Mouse (Mus musculus) small intestine, adult 2 months (tissue): Measurements from ENCODE around the gene Cpsf6.

Experiments used
- CTCF ChIP-seq: fragments of 200-500 bp; IDR thresholded peaks from 2 replicates; pipeline ENCODE4 v1.5.1; 2012; ENCODE audit warnings: low read depth, mild to moderate bottlenecking, control low read depth, inconsistent platforms, low read length, moderate library complexity, mixed read lengths; ENCODE audit not compliant: insufficient replicate concordance, insufficient read length; ENCODE audit errors: extremely low read depth
- POLR2A ChIP-seq: fragments of 200-500 bp; IDR thresholded peaks from 2 replicates; pipeline ENCODE4 v1.6.1; 2012; ENCODE audit warnings: low read depth, mild to moderate bottlenecking, control low read depth, inconsistent platforms, low read length, moderate library complexity

DNA sequence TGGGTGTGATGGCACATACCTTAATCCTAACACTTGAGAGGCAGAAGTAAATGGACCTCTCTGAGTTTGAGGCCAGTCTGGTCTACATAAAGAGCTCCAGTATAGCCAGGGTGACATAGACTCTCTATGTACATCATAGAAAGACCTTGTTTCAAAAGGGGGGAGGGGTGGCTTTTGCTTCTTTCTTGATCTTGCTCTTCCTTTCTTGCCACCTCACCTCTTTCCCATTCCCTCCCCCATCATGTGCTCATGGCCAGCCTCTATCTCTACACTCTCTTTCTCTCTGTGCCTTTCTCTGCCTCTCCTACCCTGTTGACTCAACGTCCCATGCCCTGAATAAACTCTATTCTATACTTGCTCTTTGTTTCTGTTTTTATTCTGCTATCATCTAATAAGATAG lies 6.4 kb upstream of the Cpsf6 start:
- TF ChIP-seq POLR2A = no peak
- no peak for TF ChIP-seq CTCF
